Mouse (Mus musculus) limb, embryonic 14.5 days (tissue): ENCODE data around the gene Gm4869. TPM values are rescaled to one million over a fixed set of nuclear protein-coding genes. Genes with fewer than 3 reads are reported as not detected.

Experiments used
- ATAC-seq: fragments of 200-750 bp; cut with Nextera tagmentation; 2 replicates; pipeline ENCODE4 v1.8.0; 2017; ENCODE audit warnings: low read depth, moderate number of reproducible peaks, moderate TSS enrichment; ENCODE audit not compliant: low FRiP score
- DNase-seq: peaks from one replicate; pipeline ENCODE4 v3.0.0-alpha.2; 2015; ENCODE audit warnings: low spot score
- H3K27ac ChIP-seq: fragments of 300-500 bp; sonication (generic); replicated peaks from 2 replicates; pipeline ENCODE4 v1.5.1; 2014; ENCODE audit warnings: low read depth, mild to moderate bottlenecking, low read length, moderate library complexity, mixed read lengths
- H3K27me3 ChIP-seq: fragments of 300-500 bp; sonication (generic); 2 replicates; pipeline ENCODE4 v1.6.1; 2014; ENCODE audit warnings: low read length, mixed read lengths; ENCODE audit not compliant: control insufficient read depth, insufficient read depth
- H3K36me3 ChIP-seq: fragments of 300-500 bp; sonication (generic); 2 replicates; pipeline ENCODE4 v1.6.1; 2014; ENCODE audit warnings: mild to moderate bottlenecking, low read length, moderate library complexity, mixed read lengths; ENCODE audit not compliant: control insufficient read depth, insufficient read depth
- H3K4me1 ChIP-seq: fragments of 300-500 bp; sonication (generic); 2 replicates; pipeline ENCODE4 v1.6.1; 2014; ENCODE audit warnings: antibody characterized with exemption, low read length, mixed read lengths; ENCODE audit not compliant: control insufficient read depth, insufficient read depth
- H3K4me2 ChIP-seq: fragments of 300-500 bp; sonication (generic); replicated peaks from 2 replicates; pipeline ENCODE4 v1.6.1; 2014; ENCODE audit warnings: low read depth, mild to moderate bottlenecking, low read length, moderate library complexity; ENCODE audit not compliant: severe bottlenecking
- H3K4me3 ChIP-seq: fragments of 300-500 bp; sonication (generic); replicated peaks from 2 replicates; pipeline ENCODE4 v1.5.1; 2014; ENCODE audit warnings: low read length
- H3K9ac ChIP-seq: fragments of 300-500 bp; sonication (generic); 2 replicates; pipeline ENCODE4 v1.6.1; 2014; ENCODE audit warnings: mild to moderate bottlenecking, low read depth, low read length, moderate library complexity; ENCODE audit not compliant: severe bottlenecking
- H3K9me3 ChIP-seq: fragments of 300-500 bp; sonication (generic); 2 replicates; pipeline ENCODE4 v1.6.1; 2016; ENCODE audit warnings: low read length; ENCODE audit not compliant: control insufficient read depth
- POLR2A ChIP-seq: fragments of 200-500 bp; IDR thresholded peaks from 2 replicates; pipeline ENCODE4 v1.8.0; 2012; ENCODE audit warnings: inconsistent platforms, mild to moderate bottlenecking, moderate library complexity, borderline replicate concordance; ENCODE audit not compliant: insufficient read depth, insufficient read length; ENCODE audit errors: extremely low read depth
- WGBS: fragments of 180-500 bp; shearing (Covaris S2); extraction: QIAGEN DNeasy Blood & Tissue Kit; methylation state at CpG from one replicate; pipeline ENCODE4 v1.1.7; 2014; 5-methylcytosine and 5-hydroxymethylcytosine counted together
- microRNA-seq: library from miRNA; unstranded; fragments of <30 nt; microRNA quantifications from one replicate; pipeline ENCODE4, GENCODE M21; 2016
- polyA plus RNA-seq, 2 experiments: library from polyadenylated mRNA; depleted of rRNA in 1 of 2; stranded (reverse) in 1 of 2; unstranded in 1 of 2; fragments of >200 nt; fragmentation: Nextera tagmentation in 1 of 2; extraction: Ambion mirVana in 1 of 2; gene quantifications; 2 replicates each; pipeline versions ENCODE4 v1.2.1 to v1.2.3; 2012 to 2014

Gm4869 gene
- polyA plus RNA-seq, 2 experiments: 0.13 TPM; not detected in 1

GRCm38 (mm10) chr5:140538111-140538683 is 92.8 kb downstream of the Gm4869 start:
- no peak overlapping the region for H3K27ac ChIP-seq
- H3K9ac ChIP-seq: no peak overlapping the region
- H3K4me3 ChIP-seq: no peak overlapping the region
- H3K36me3 ChIP-seq: no peaks in the 10 kb centered on the region
- no peak for TF ChIP-seq POLR2A
- H3K4me2 ChIP-seq: no peak overlapping the region
- no peaks in the 10 kb centered on the region for H3K27me3 ChIP-seq
- H3K4me1 ChIP-seq: peaks cover 5% of the 10 kb centered on the region; the same call in 1 of the 2 replicates
- DNase-seq: no peak
- no peaks in the 10 kb centered on the region for H3K9me3 ChIP-seq
- no peak for ATAC-seq
- WGBS: 23% methylated on average over 13 of the region's 13 CpGs

- no peak overlapping the region for H3K27ac ChIP-seq
- H3K9ac ChIP-seq: no peak overlapping the region
- WGBS: 17% methylated on average over 8 of the region's 8 CpGs
- H3K4me2 ChIP-seq: no peak overlapping the region
- DNase-seq (peak; percentile 78), ATAC-seq (peak; percentile 58; the same call in 1 of the 2 replicates)
- no peaks in the 10 kb centered on the region for H3K9me3 ChIP-seq
- no peaks in the 10 kb centered on the region for H3K36me3 ChIP-seq
- no peaks in the 10 kb centered on the region for H3K27me3 ChIP-seq
- no peak overlapping the region for H3K4me3 ChIP-seq
- peaks cover 5% of the 10 kb centered on the region; the same call in 1 of the 2 replicates for H3K4me1 ChIP-seq
- no peak for TF ChIP-seq POLR2A
Measured at GRCm38 (mm10) chr5:140540106-140540505, 94.7 kb downstream of the Gm4869 start.

- Histone ChIP-seq H3K4me2 (no peak overlapping the region), H3K9me3 (no peaks in the 10 kb centered on the region), H3K4me3 (no peak overlapping the region), H3K4me1 (no peaks in the 10 kb centered on the region), H3K36me3 (no peaks in the 10 kb centered on the region), H3K27me3 (no peaks in the 10 kb centered on the region), H3K27ac (no peak overlapping the region), H3K9ac (no peak overlapping the region)
- WGBS: 71% methylated on average over 9 of the region's 9 CpGs
- ATAC-seq (no peak), DNase-seq (no peak)
- no peak for TF ChIP-seq POLR2A
Measured at GRCm38 (mm10) chr5:140542811-140543575, 97.5 kb downstream of the Gm4869 start.

Small RNAs within 50 kb of the gene (microRNA-seq; reads per million reads assigned to microRNA genes)
- gene Mir7038: not detected

Other genes with a start within 250 kb of the Gm4869 start
- 31.8 and 37.9 TPM in 2 replicates for gene Mad1l1, start 124.1 kb upstream of the Gm4869 start, polyA plus RNA-seq (2012; rRNA removed)
- 38.2 and 41.6 TPM in 2 replicates for gene Mad1l1, start 124.1 kb upstream of the Gm4869 start, polyA plus RNA-seq (2014; fragmentation: Nextera tagmentation; extraction: Ambion mirVana)
- gene Nudt1, start 124.0 kb upstream of the Gm4869 start, polyA plus RNA-seq (2012; rRNA removed): 27.1 and 31.0 TPM in 2 replicates
- gene Nudt1, start 124.0 kb upstream of the Gm4869 start, polyA plus RNA-seq (2014; fragmentation: Nextera tagmentation; extraction: Ambion mirVana): 34.4 and 35.3 TPM in 2 replicates
- gene Mrm2, start 113.7 kb upstream of the Gm4869 start, polyA plus RNA-seq (2012; rRNA removed): 12.5 and 13.5 TPM in 2 replicates
- gene Mrm2, start 113.7 kb upstream of the Gm4869 start, polyA plus RNA-seq (2014; fragmentation: Nextera tagmentation; extraction: Ambion mirVana): 18.6 and 19.5 TPM in 2 replicates
- 23.0 and 29.8 TPM in 2 replicates for gene Snx8, start 56.4 kb upstream of the Gm4869 start, polyA plus RNA-seq (2012; rRNA removed)
- 9.7 and 12.3 TPM in 2 replicates for gene Snx8, start 56.4 kb upstream of the Gm4869 start, polyA plus RNA-seq (2014; fragmentation: Nextera tagmentation; extraction: Ambion mirVana)
- 108 and 119 TPM in 2 replicates for gene Eif3b, start 26.3 kb upstream of the Gm4869 start, polyA plus RNA-seq (2012; rRNA removed)
- gene Eif3b, start 26.3 kb upstream of the Gm4869 start, polyA plus RNA-seq (2014; fragmentation: Nextera tagmentation; extraction: Ambion mirVana): 145 and 151 TPM in 2 replicates
- 22.9 and 28.4 TPM in 2 replicates for gene Chst12, start 59.9 kb downstream of the Gm4869 start, polyA plus RNA-seq (2012; rRNA removed)
- gene Chst12, start 59.9 kb downstream of the Gm4869 start, polyA plus RNA-seq (2014; fragmentation: Nextera tagmentation; extraction: Ambion mirVana): 22.4 and 22.6 TPM in 2 replicates
- 0.18 and 0.19 TPM in 2 replicates for gene Grifin, start 119.4 kb downstream of the Gm4869 start, polyA plus RNA-seq (2012; rRNA removed)
- gene Grifin, start 119.4 kb downstream of the Gm4869 start, polyA plus RNA-seq (2014; fragmentation: Nextera tagmentation; extraction: Ambion mirVana): not detected in 2 replicates
- gene Lfng, start 161.7 kb downstream of the Gm4869 start, polyA plus RNA-seq (2012; rRNA removed): 38.9 and 48.2 TPM in 2 replicates
- gene Lfng, start 161.7 kb downstream of the Gm4869 start, polyA plus RNA-seq (2014; fragmentation: Nextera tagmentation; extraction: Ambion mirVana): 19.2 and 21.4 TPM in 2 replicates
- gene Ttyh3, start 203.4 kb downstream of the Gm4869 start, polyA plus RNA-seq (2012; rRNA removed): 118 and 180 TPM in 2 replicates
- gene Ttyh3, start 203.4 kb downstream of the Gm4869 start, polyA plus RNA-seq (2014; fragmentation: Nextera tagmentation; extraction: Ambion mirVana): 57.5 and 66.3 TPM in 2 replicates